Mouse (Mus musculus): ENCODE data around the gene Lmbr1l. TPM values are rescaled to one million over a fixed set of nuclear protein-coding genes. Genes with fewer than 3 reads are reported as not detected.
"Not testable (repeated sequence)": the region's sequence is repeated elsewhere in the genome, so short reads cannot be mapped to it uniquely, and the experiment has no call there.

Lmbr1l gene
- 10 to 100 TPM; 17.3 to 46.9 (median 39.3) TPM for polyA plus RNA-seq (2017; shearing (Covaris generic))

- ATAC-seq, result peak; percentile 97
Observed at GRCm38 (mm10) chr15:98917538-98918498, at the start of gene Lmbr1l. Gene Lmbr1l (minus strand): TSS chr15:98918231.

DNA sequence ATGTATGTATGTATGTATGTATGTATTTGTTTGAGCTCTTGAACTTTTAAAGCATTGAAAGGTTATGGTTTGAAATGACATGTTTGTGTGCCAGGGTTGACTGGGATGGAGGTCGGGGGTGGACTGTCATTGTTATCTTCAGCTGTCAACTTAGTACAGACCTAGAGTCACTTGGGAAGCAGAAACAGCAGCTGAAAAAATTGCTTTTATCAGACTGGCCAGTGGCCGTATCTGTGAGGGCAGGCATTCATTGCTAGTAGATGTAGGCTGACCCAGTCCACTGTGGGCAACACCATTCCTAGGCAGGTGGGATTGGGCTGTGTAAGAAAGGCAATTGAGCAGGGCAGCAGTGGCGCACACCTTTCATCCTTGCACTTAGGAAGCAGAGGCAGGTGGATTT, 41.5 kb upstream of the Lmbr1l start:
- no peak for ATAC-seq

DNA sequence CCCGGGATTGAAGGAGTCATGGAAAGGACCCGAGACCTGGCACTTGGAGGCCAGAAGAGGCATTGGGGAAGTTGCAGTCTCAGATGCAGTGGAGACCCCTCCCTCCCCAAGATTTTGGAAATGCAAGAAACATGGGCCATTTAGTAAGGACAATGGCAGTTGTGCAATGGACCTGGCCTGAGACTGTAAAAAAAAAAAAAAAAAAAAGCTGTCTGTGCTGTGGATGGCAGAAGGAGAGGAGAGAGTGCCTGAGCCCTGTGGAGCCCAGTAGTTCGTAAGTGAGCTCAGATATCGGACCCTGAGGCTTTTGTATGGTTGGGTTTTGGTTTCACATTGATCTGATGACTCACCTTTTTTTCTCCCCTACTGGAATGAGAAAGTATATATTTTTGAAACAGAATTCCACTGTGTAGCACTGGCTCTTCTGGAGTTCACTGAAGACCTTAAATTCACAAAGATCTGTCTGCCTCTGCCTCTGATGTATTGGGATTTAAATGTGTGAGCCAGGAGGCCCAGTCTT, 40.9 kb upstream of the Lmbr1l start:
- ATAC-seq, result no peak

- no peak for ATAC-seq
Observed at GRCm38 (mm10) chr15:98957475-98957874, 39.4 kb upstream of the Lmbr1l start.

- no peak for ATAC-seq
Observed at GRCm38 (mm10) chr15:98956000-98956399, 38.0 kb upstream of the Lmbr1l start.

DNA sequence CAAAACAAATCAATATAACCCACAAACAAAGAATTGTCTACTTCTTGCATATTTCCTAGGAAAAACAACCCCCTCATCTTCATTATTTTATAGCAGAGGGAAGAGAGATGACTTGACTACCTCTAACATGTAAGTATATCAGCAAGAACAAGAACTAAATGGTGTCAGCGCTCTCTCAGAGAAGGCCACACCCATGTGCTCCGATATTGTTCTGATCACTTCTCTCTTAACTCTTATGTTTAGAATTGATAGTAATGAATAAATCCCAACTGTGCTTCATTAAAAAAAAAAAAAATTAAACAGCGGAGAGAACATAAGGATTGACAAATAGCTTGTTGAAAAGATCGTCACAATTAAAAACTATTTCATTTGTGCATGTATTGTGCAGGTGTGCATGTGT, 37.3 kb upstream of the Lmbr1l start:
- ATAC-seq, result no peak

- no peak for ATAC-seq
Observed at GRCm38 (mm10) chr15:98954425-98955253, 36.6 kb upstream of the Lmbr1l start.

DNA sequence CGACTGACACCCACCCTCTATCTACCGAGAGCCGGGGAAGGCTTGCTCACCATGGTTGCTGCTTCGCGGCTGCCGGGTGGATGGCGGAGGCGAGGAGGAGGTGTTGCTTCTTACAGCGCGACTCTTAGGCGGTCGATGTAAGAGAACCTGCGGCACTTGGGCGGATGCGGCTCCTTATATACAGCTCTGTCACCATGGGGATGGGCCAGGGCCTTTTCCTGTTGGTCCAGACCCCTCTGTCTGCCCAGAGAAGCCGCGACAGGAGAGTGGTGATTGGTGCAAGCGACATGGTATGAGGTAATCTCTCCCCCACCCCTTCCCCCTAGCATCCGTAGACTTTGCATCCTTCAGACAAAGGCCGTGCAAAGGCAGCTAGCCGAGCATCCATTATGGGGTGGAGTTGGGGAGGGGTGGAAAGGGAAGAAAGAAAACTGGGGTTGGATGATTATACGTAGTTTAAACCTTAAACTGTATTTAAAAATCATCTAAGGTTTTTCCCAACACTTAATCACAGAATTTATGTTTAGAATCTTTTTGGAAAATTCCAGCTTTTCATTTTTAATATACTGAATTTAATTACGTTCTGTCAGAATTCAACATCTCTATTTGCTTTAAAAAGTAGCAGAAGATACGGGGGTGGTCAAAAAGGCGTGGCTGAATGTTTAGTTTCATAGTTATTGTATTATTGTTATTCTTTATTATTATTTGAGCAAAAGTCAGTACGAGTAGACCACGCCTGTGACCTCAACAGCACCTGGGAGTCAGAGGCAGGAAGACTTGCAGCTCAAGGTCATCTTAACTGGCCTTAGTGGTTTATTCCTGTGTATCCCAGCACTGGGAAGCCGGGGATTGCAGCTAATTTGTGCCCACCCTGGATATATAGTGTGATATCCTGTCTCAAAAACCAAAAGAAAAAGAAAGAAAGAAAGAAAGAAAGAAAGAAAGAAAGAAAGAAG, 35.6 kb upstream of the Lmbr1l start, which contains the start of the genes Gm49450 and Tuba1a:
Gm49450 (minus strand) TSS at position 151 of the 956 bp plus-strand sequence.
Tuba1a (minus strand) TSS at position 303 of the 956 bp plus-strand sequence.
- peak; percentile 97 for ATAC-seq

GRCm38 (mm10) chr15:98952751-98953400, 34.8 kb upstream of the Lmbr1l start:
- peak; percentile 48 for ATAC-seq

GRCm38 (mm10) chr15:98952063-98952455, 34.0 kb upstream of the Lmbr1l start:
- ATAC-seq, result no peak

DNA sequence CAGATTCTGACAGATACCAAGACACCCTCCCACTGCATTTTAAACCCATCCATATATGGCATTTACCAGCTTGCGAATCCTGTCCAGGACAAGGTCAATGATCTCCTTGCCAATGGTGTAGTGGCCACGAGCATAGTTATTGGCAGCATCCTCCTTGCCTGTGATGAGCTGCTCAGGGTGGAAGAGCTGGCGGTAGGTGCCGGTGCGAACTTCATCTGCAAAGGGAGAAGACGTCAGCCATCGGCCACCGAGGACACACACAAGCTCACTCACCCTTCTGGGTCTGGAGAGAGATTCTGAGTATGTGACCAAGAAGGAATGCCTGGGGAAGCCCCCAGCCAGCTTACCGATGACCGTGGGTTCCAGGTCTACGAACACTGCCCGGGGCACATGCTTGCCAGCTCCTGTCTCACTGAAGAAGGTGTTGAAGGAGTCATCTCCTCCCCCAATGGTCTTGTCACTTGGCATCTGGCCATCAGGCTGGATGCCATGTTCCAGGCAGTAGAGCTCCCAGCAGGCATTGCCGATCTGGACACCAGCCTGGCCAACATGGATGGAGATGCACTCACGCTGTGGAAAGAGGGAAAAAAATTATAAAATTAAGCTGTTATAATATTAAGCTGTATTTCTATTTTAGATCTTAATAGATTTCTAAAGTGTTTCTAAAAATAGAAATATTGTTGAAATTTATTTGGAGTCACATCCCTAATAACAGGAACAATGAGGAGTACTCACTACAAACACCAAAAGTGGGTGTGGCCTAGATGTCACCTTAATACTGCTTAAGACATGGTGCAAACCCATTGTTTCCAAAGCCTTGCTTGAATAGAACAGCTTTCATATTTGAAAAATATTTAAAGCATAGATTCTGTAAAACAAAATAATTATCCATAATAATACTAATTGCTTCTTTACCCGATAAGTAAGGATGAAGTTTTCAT, 33.4 kb upstream of the Lmbr1l start:
- ATAC-seq, result not testable (repeated sequence)

DNA sequence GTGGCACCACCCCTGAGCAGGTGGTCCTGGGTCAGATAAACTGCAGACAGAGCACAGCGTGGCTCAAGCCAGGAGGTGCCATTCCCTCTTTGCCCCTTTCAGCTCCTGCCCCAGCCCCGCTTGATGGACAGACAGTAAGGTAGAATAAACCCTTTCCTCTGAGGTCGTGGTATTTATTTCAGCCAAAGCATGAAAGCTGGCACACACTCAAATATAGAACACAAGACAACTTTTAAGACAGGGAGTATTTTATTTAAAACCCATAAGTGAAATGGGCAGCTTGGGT, 31.5 kb upstream of the Lmbr1l start:
- no peak for ATAC-seq

DNA sequence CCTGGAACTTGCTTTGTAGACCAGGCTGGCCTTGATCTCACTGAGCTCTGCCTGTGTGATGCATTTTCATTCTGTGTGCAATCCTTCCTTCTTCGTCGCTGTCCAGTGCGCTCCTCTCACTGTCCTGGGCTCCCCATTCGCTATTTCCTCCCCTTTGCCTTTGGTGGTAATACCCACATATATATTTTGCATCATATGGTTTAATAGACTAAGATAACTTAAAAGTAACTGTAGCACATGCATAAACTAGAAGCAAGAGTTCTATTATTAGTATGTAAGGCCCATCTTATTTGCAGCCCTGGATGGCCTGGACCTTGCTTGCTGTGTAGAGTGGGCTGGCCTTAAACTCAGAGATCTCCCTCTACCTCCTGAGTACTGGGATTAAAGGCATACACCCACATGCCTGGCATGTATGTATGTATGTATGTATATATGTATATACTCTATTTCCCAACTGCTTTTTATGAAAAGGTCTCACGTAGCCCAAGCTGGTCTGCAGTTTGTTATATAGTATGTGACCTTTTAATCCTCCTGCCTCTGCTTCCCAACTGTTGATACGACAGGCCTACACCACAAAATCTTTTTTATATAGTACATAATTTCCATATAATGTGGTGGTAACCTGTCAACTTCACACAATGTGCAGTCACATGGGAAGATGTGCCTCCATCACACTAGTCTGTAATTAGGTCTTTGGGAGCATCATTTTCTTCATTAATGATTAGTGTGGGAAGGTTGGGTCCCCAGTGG, 31.0 kb upstream of the Lmbr1l start:
- ATAC-seq, result no peak

- no peak for ATAC-seq
Observed at GRCm38 (mm10) chr15:98948382-98948781, 30.4 kb upstream of the Lmbr1l start.

GRCm38 (mm10) chr15:98947884-98948283, 29.9 kb upstream of the Lmbr1l start:
- ATAC-seq, result no peak

- ATAC-seq, result no peak
Observed at GRCm38 (mm10) chr15:98943133-98943532, 25.1 kb upstream of the Lmbr1l start.

GRCm38 (mm10) chr15:98942081-98942480, 24.1 kb upstream of the Lmbr1l start:
- ATAC-seq, result no peak

- ATAC-seq, result no peak
Observed at GRCm38 (mm10) chr15:98941539-98941938, 23.5 kb upstream of the Lmbr1l start.

- no peak for ATAC-seq
Observed at GRCm38 (mm10) chr15:98940816-98941215, 22.8 kb upstream of the Lmbr1l start.
